Mouse (Mus musculus): ENCODE data around the gene Zranb3.

DNA sequence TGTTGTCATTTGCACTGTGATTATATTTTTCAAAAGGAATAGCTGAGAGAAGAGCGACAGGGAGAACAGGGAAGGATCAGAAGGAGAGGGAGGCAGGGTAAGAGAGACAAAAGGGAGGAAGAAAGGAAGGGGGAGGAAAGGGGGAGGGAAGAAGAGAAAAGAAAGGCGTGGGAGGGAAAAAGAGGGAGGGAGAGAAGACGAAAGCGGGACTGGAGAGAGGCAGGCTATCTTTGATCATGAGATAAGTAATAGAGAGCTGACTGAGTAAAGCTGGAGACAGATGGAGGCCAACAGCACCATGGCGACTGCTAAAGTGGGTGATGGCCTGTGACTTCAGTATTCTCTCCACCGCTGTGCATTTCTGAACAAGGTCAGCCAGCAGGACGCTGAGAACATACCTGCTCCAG, 143.5 kb downstream of the Zranb3 start:
- no peak for TF ChIP-seq CTCF (conservative IDR thresholded peaks at IDR 0.05; ENCODE audit: insufficient read depth, insufficient read length, low read depth, low read length)
- no peak for TF ChIP-seq POLR2A (IDR thresholded peaks at IDR 0.05; ENCODE audit: low read depth, low read length)
